Comparison of ENCODE assay signal across 8 mouse cellular contexts in the genomic region with DNA sequence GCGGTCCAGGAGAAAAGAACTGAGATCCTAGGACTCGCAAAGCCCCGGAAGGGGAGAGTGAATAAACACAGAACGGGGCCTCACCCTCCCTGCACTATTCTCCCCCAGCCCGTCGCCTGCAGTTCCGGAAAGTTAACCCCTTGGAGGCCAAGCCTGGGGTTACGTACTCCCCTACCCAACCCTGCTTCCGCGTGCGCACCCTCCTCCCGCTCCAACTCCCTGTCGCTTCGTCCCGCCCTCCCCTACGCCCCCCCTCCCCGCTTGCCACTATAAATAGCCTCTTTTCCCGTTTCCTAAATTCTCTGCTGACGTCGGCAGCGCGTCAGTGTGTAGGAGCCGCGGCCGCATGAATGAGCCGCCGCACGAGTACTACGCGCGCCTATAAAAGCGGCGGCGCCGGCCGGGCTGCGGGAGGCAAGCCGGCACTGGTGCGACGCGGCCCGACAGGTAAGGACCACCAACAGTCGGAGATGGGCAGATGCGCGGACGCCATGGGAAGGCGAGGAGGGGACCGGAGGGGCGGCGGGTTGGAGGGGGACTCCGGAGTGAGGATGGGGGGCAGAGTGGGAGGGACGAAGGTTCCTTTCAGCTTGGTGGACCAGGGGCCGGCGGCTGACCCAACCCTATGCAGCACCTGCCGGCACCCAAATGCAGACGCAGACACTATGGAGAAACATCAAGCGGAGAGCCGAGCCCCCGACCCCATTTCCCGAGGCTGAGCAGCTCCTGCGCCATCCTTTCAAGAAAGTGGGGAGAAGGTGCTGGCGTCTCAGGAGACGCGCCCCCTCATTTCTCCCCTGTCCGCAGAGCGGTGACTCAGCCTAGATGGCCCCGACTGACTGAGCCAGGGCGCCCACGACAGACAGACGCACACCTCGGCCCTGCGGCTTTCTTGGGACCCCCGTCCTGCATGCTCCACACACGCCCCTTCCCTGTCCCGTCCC. TPM values are rescaled to one million over a fixed set of nuclear protein-coding genes. Genes with fewer than 3 reads are reported as not detected.
DNase-seq lines count a peak whose midpoint lies in the region; ATAC-seq lines count a peak whose summit lies in the region.

No protein-coding gene starts in this region.

- H3K36me3 ChIP-seq in erythroblast, embryonic 14.5 days (ENCODE audit: control insufficient read depth), result peaks cover 10% of the 10 kb centered on the region
- H3K36me3 ChIP-seq in forebrain, embryonic 13.5 days (ENCODE audit: poor library complexity, severe bottlenecking), result 0 out of 2 replicates have a peak, but pooled peaks cover 10% of the 10 kb centered on the region

- peak overlapping the region; percentile 69 for H3K9ac ChIP-seq in forebrain, embryonic 13.5 days

- peaks cover 49% of the 10 kb centered on the region for H3K4me1 ChIP-seq in erythroblast, embryonic 14.5 days (ENCODE audit: control insufficient read depth)
- H3K4me1 ChIP-seq in forebrain, embryonic 13.5 days, result peaks cover 65% of the 10 kb centered on the region

- peaks cover 26% of the 10 kb centered on the region for H3K9me3 ChIP-seq in erythroblast, embryonic 14.5 days (ENCODE audit: control insufficient read depth, low read length)
- H3K9me3 ChIP-seq in forebrain, embryonic 13.5 days (replicated peaks), result no peaks in the 10 kb centered on the region

- peak overlapping the region; percentile 67 for H3K4me3 ChIP-seq in erythroblast, embryonic 14.5 days (replicated peaks)
- H3K4me3 ChIP-seq in forebrain, embryonic 13.5 days, result peak overlapping the region; percentile 66

- WGBS in forebrain, embryonic 13.5 days, result under 1% methylated on average over 65 of the region's 75 CpGs

- peaks cover 86% of the 10 kb centered on the region for H3K27me3 ChIP-seq in erythroblast, embryonic 14.5 days (ENCODE audit: control insufficient read depth)
- peaks cover 67% of the 10 kb centered on the region for H3K27me3 ChIP-seq in forebrain, embryonic 13.5 days

- peak; percentile 11 to 33 for DNase-seq in spleen, postnatal 36 days (ENCODE audit: low spot score in 2 of 2)
- no peak for DNase-seq in spleen, adult 18-20 months
- DNase-seq in kidney, postnatal 25 days, result peak; percentile 47 to 72
- peak; percentile 69 for DNase-seq in naive thymus-derived CD4-positive, alpha-beta T cell, adult 2 months (ENCODE audit: low read depth)

- H3K4me2 ChIP-seq in forebrain, embryonic 13.5 days, result peak overlapping the region; percentile 81

- ATAC-seq in erythroblast, adult 5-6 weeks (replicated peaks; ENCODE audit: low FRiP score, poor library complexity, severe bottlenecking), result no peak
- ATAC-seq in forebrain, embryonic 13.5 days, result peak; percentile 0; the same call in 1 of the 2 replicates
- no peak for ATAC-seq in inflammation-experienced regulatory T-cells, adult 6 months

- 0 out of 2 replicates have a peak overlapping the region, but pooled peaks have one; percentile 19 for H3K27ac ChIP-seq in forebrain, embryonic 13.5 days

RNA-seq across cellular contexts. Expression of a gene that starts 3.1 kb away (rescaled TPM):
- polyA plus RNA-seq in erythroblast, embryonic 14.5 days (2012), result 0.02 and 0.06 TPM in 2 replicates
- not detected in 2 replicates for total RNA-seq in erythroblast, adult 5-6 weeks (2015; ENCODE audit: low replicate concordance)
- total RNA-seq in erythroblast, adult 5-6 weeks (2017; ENCODE audit: low replicate concordance), result not detected in 2 replicates
- 1.2 and 1.5 TPM in 2 replicates for polyA plus RNA-seq in forebrain, embryonic 13.5 days (2015; fragmentation: Nextera tagmentation; extraction: Ambion mirVana)
- under 1 TPM; 0.21 to 0.50 (median 0.38) TPM for polyA plus RNA-seq in inflammation-experienced regulatory T-cells, adult 6 months (2017; shearing (Covaris generic))

RNA-seq across cellular contexts. Expression of a gene that starts 6.2 kb away (rescaled TPM):
- polyA plus RNA-seq in erythroblast, embryonic 14.5 days (2012), result 0.13 and 0.47 TPM in 2 replicates
- total RNA-seq in erythroblast, adult 5-6 weeks (2015; ENCODE audit: low replicate concordance), result 1.9 and 6.7 TPM in 2 replicates
- total RNA-seq in erythroblast, adult 5-6 weeks (2017; ENCODE audit: low replicate concordance), result 4.6 and 5.7 TPM in 2 replicates
- polyA plus RNA-seq in forebrain, embryonic 13.5 days (2015; fragmentation: Nextera tagmentation; extraction: Ambion mirVana), result 22.8 and 25.1 TPM in 2 replicates
- 10 to 100 TPM; 27.9 to 36.4 (median 32.7) TPM for polyA plus RNA-seq in inflammation-experienced regulatory T-cells, adult 6 months (2017; shearing (Covaris generic))

RNA-seq across cellular contexts. Expression of a gene that starts 18.6 kb away (rescaled TPM):
- 1.1 and 1.4 TPM in 2 replicates for polyA plus RNA-seq in erythroblast, embryonic 14.5 days (2012)
- 0.58 and 4.2 TPM in 2 replicates for total RNA-seq in erythroblast, adult 5-6 weeks (2015; ENCODE audit: low replicate concordance)
- total RNA-seq in erythroblast, adult 5-6 weeks (2017; ENCODE audit: low replicate concordance), result 3.6 and 4.5 TPM in 2 replicates
- polyA plus RNA-seq in forebrain, embryonic 13.5 days (2015; fragmentation: Nextera tagmentation; extraction: Ambion mirVana), result 13.9 and 15.8 TPM in 2 replicates
- 10 to 100 TPM in 2 of 3 experiments, 1 to 10 TPM in 1; 4.0 to 15.3 (median 11.7) TPM for polyA plus RNA-seq in inflammation-experienced regulatory T-cells, adult 6 months (2017; shearing (Covaris generic))

RNA-seq across cellular contexts. Expression of a gene that starts 21.2 kb away (rescaled TPM):
- polyA plus RNA-seq in erythroblast, embryonic 14.5 days (2012), result 0.01 TPM in 1 of 2 replicates, not detected in the other
- not detected in 2 replicates for total RNA-seq in erythroblast, adult 5-6 weeks (2015; ENCODE audit: low replicate concordance)
- not detected in 2 replicates for total RNA-seq in erythroblast, adult 5-6 weeks (2017; ENCODE audit: low replicate concordance)
- polyA plus RNA-seq in forebrain, embryonic 13.5 days (2015; fragmentation: Nextera tagmentation; extraction: Ambion mirVana), result 2.2 and 2.6 TPM in 2 replicates
- 1 to 10 TPM; 1.3 to 2.5 (median 2.2) TPM for polyA plus RNA-seq in inflammation-experienced regulatory T-cells, adult 6 months (2017; shearing (Covaris generic))

Comparison
In these comparisons a context has a peak if more than half of its experiments do, and no peak if none do; other contexts are left out.
1. DNase-seq: peak in spleen, postnatal 36 days (2 of 2), kidney, postnatal 25 days (2 of 2) and naive thymus-derived CD4-positive, alpha-beta T cell, adult 2 months (single experiment); none in spleen, adult 18-20 months (0 of 2).
2. RNA of a gene that starts 6.2 kb away (polyA plus RNA-seq): 27.9 to 36.4 TPM in inflammation-experienced regulatory T-cells, adult 6 months and 22.8 to 25.1 TPM in forebrain, embryonic 13.5 days; 0.13 to 0.47 TPM in erythroblast, embryonic 14.5 days; every median in the first group is over 10 times any median in the second.